Mouse (Mus musculus) kidney, adult 2 months (tissue): ENCODE results near the gene Dhx37.

ENCODE experiments used
- CTCF ChIP-seq: fragments of 200-500 bp; conservative IDR thresholded peaks from 2 replicates; pipeline ENCODE4 v1.5.1; 2011; ENCODE audit warnings: low read depth, mild to moderate bottlenecking, control low read depth, low read length, moderate library complexity, mixed read lengths; ENCODE audit not compliant: insufficient read depth, insufficient read length
- POLR2A ChIP-seq: fragments of 200-500 bp; IDR thresholded peaks from one replicate; pipeline ENCODE4 v1.6.1; 2011; ENCODE audit warnings: low read depth, low read length, control low read depth

- TF ChIP-seq CTCF (peak; percentile 58), POLR2A (no peak)
Measured at GRCm38 (mm10) chr5:125378919-125379318, 55.0 kb downstream of the Dhx37 start.
